Mouse (Mus musculus): ENCODE results near the gene Ccdc155.

DNA sequence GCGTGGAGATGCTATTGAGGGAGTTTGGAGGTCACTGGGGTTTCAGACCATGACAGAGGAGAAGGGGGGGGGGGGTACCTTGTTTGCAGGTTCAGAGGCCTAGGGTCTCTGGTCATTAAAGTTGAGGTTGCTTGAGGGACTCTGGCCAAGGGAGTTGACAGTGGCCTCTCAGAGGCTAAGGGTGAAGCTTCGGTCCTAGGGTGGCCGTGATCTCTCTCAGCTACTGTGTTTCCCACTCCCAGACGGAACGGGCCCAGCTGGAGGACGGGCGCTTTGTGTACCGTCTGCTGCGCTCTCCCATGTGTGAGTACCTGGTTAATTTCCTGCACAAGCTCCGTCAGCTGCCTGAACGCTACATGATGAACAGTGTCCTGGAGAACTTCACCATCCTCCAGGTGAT, 27.2 kb upstream of the Ccdc155 start:
- TF ChIP-seq POLR2A (IDR thresholded peaks at IDR 0.05; ENCODE audit: low read depth, low read length) (no peak), CTCF (IDR thresholded peaks at IDR 0.05; ENCODE audit: extremely low read depth, insufficient read depth, insufficient read length, insufficient replicate concordance) (no peak)

All from spleen, adult 2 months (tissue).